Mouse (Mus musculus) bone marrow, adult 2 months (tissue): Measurements from ENCODE around the gene Pkd2.

Source experiments
- CTCF ChIP-seq: fragments of 200-500 bp; IDR thresholded peaks from 2 replicates; pipeline ENCODE4 v1.5.1; 2011; ENCODE audit warnings: low read length, control low read depth; ENCODE audit not compliant: control insufficient read depth, insufficient read depth
- POLR2A ChIP-seq: fragments of 200-500 bp; IDR thresholded peaks from 2 replicates; pipeline ENCODE4 v1.6.1; 2011; ENCODE audit warnings: low read depth, mild to moderate bottlenecking, control low read depth, low read length, borderline replicate concordance; ENCODE audit not compliant: control insufficient read depth

GRCm38 (mm10) chr5:104468586-104468985, 9.3 kb downstream of the Pkd2 start:
- no peak for TF ChIP-seq CTCF
- no peak for TF ChIP-seq POLR2A
